Mouse (Mus musculus) liver, embryonic 15.5 days (tissue): ENCODE results near the gene Ncoa5. TPM values are rescaled to one million over a fixed set of nuclear protein-coding genes. Genes with fewer than 3 reads are reported as not detected.

ENCODE experiments used
- ATAC-seq: fragments of 200-750 bp; cut with Nextera tagmentation; 2 replicates; pipeline ENCODE4 v1.8.0; 2017; ENCODE audit warnings: moderate number of reproducible peaks, mild to moderate bottlenecking, moderate library complexity; ENCODE audit not compliant: insufficient read depth
- H3K27ac ChIP-seq: fragments of 300-500 bp; sonication (generic); replicated peaks from 2 replicates; pipeline ENCODE4 v1.5.1; 2015; ENCODE audit warnings: mild to moderate bottlenecking, inconsistent platforms
- H3K27me3 ChIP-seq: fragments of 300-500 bp; sonication (generic); 2 replicates; pipeline ENCODE4 v1.6.1; 2015; ENCODE audit warnings: mild to moderate bottlenecking, inconsistent platforms
- H3K36me3 ChIP-seq: fragments of 300-500 bp; sonication (generic); replicated peaks from 2 replicates; pipeline ENCODE4 v1.6.1; 2015; ENCODE audit warnings: moderate library complexity, mild to moderate bottlenecking, inconsistent platforms
- H3K4me1 ChIP-seq: fragments of 300-500 bp; sonication (generic); replicated peaks from 2 replicates; pipeline ENCODE4 v1.6.1; 2015; ENCODE audit warnings: inconsistent platforms
- H3K4me2 ChIP-seq: fragments of 300-500 bp; sonication (generic); 2 replicates; pipeline ENCODE4 v1.6.1; 2015; ENCODE audit warnings: moderate library complexity, mild to moderate bottlenecking, inconsistent platforms
- H3K4me3 ChIP-seq: fragments of 300-500 bp; sonication (generic); replicated peaks from 2 replicates; pipeline ENCODE4 v1.5.1; 2015; ENCODE audit warnings: mild to moderate bottlenecking, inconsistent platforms
- H3K9ac ChIP-seq: fragments of 300-500 bp; sonication (generic); 2 replicates; pipeline ENCODE4 v1.6.1; 2015; ENCODE audit warnings: moderate library complexity, mild to moderate bottlenecking, inconsistent platforms
- H3K9me3 ChIP-seq: fragments of 300-500 bp; sonication (generic); replicated peaks from 2 replicates; pipeline ENCODE4 v1.6.1; 2016; ENCODE audit warnings: inconsistent platforms
- WGBS: fragments of 180-500 bp; shearing (Covaris S2); methylation state at CpG from one replicate; pipeline ENCODE4 v1.1.7; 2015; ENCODE audit warnings: mixed read lengths; ENCODE audit not compliant: insufficient replicate concordance; 5-methylcytosine and 5-hydroxymethylcytosine counted together
- polyA plus RNA-seq: library from polyadenylated mRNA; unstranded; fragments of >200 nt; fragmentation: Nextera tagmentation; extraction: Ambion mirVana; gene quantifications from 2 replicates; pipeline ENCODE4 v1.2.1, GENCODE M21; 2015

The Ncoa5 gene
- polyA plus RNA-seq, 1 experiment from 2014 or later: 14.5 TPM

DNA sequence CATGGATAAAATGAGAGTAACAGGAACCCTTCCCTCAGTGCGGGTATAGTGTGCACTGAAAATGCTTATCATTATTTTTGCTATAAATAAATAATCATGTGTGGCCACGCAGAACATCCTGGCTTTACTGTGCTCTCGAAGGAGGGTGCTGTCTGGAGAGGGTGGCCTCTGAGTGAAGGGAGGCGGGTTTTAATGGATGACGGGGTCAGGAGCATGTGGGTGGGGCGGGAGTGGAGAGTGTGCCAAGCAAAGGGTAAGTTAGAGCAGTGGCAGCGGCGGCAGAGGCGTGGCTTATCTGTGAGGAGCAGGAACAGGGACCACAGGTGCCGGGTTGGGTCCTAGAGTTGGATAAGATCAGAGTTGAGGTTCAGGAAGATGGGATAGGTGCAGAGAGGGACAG lies 42.9 kb downstream of the Ncoa5 start:
- WGBS: 25% methylated on average over 10 of the region's 10 CpGs
- Histone ChIP-seq H3K9ac (no peak overlapping the region), H3K4me2 (no peak overlapping the region), H3K4me3 (no peak overlapping the region), H3K36me3 (no peaks in the 10 kb centered on the region), H3K27me3 (peaks cover 43% of the 10 kb centered on the region), H3K27ac (no peak overlapping the region), H3K9me3 (no peaks in the 10 kb centered on the region), H3K4me1 (no peaks in the 10 kb centered on the region; the same call in 1 of the 2 replicates)
- no peak for ATAC-seq

GRCm38 (mm10) chr2:164991111-164991510 lies 43.6 kb downstream of the Ncoa5 start:
- Histone ChIP-seq H3K27ac (no peak overlapping the region), H3K9me3 (no peaks in the 10 kb centered on the region), H3K4me2 (no peak overlapping the region), H3K9ac (no peak overlapping the region), H3K36me3 (no peaks in the 10 kb centered on the region), H3K27me3 (peaks cover 36% of the 10 kb centered on the region), H3K4me3 (no peak overlapping the region), H3K4me1 (no peaks in the 10 kb centered on the region; the same call in 1 of the 2 replicates)
- 68% methylated on average over 3 of the region's 3 CpGs for WGBS
- ATAC-seq: no peak

DNA sequence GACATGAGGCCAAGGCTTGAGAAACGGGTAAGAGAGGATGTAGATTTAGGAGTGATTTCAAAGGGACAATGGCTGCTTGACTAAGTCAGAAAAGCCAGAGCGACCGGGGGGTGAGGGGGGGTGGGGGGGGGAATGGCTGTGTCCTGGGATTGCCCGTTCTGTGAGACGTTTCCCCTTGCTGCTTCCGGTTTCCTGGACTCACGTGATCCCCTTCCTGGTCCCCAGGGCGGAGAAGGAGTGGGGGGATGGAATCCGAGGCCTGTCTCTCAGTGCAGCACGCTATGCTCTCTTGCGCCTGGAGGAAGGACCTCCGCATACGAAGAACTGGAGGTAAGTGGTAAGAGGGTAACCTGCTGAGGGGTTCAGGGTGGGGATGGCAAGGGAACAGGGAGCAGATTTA lies 45.9 kb downstream of the Ncoa5 start:
- Histone ChIP-seq H3K9me3 (no peaks in the 10 kb centered on the region), H3K36me3 (no peaks in the 10 kb centered on the region), H3K27ac (no peak overlapping the region), H3K4me3 (no peak overlapping the region), H3K4me2 (no peak overlapping the region), H3K9ac (no peak overlapping the region), H3K4me1 (no peaks in the 10 kb centered on the region; the same call in 1 of the 2 replicates), H3K27me3 (peaks cover 12% of the 10 kb centered on the region; the same call in 1 of the 2 replicates)
- WGBS: 37% methylated on average over 13 of the region's 13 CpGs
- ATAC-seq: no peak

DNA sequence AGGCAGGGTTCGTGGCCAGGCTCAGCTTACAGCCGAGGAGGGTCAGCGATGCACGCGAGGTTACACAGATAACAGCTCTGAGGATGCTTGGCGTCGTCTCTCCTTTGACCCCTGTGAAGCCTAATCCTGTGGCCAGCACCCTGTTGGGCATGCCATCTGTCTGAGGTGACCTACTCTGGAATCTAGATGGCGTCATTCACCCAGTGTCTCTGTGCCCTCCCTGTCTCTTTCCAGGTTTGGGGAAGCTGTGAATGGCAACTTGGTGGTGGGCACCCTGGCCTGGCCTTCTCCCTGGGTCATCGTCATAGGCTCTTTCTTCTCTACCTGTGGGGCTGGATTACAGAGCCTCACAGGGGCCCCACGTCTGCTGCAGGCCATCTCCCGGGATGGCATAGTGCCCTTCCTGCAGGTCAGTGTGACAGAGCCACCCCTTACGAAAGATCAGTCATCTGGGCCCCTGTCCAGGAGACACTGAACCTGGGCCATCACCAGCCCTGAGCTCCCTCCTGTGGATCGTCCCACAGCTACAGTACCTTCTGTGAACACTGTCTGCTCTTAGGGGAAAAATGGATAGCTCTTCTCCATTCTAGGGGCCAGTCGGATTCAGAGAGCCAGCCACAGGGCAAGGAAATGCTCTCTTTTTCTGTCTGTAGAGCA lies 48.2 kb downstream of the Ncoa5 start:
- Histone ChIP-seq H3K4me2 (no peak overlapping the region), H3K27ac (no peak overlapping the region), H3K4me3 (no peak overlapping the region), H3K9me3 (no peaks in the 10 kb centered on the region), H3K9ac (no peak overlapping the region), H3K27me3 (peaks cover 17% of the 10 kb centered on the region; the same call in 1 of the 2 replicates), H3K36me3 (no peaks in the 10 kb centered on the region), H3K4me1 (no peaks in the 10 kb centered on the region)
- no peak for ATAC-seq
- 62% methylated on average over 14 of the region's 14 CpGs for WGBS

DNA sequence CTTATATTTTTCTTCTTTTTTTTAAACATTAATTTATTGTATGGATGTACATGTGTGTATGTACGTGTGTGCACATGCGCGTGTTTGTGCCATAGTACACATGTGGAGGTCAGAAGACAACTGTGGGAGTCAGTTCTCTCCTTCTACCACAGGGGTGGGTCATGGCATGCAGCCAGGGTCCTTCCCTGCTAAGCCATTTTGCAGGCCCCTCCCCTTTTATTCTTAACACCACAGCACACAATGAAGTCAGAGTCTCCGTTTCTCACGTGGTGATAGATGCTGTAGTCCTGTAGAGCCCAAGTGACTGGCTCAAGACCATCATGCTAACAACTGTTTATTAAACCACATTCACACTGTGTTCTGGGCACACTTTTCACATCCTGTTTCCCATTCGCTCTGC lies 48.7 kb downstream of the Ncoa5 start:
- Histone ChIP-seq H3K4me3 (no peak overlapping the region), H3K36me3 (no peaks in the 10 kb centered on the region), H3K4me2 (no peak overlapping the region), H3K27ac (no peak overlapping the region), H3K9me3 (no peaks in the 10 kb centered on the region), H3K27me3 (peaks cover 13% of the 10 kb centered on the region; the same call in 1 of the 2 replicates), H3K9ac (no peak overlapping the region), H3K4me1 (no peaks in the 10 kb centered on the region)
- WGBS: 74% methylated on average over 6 of the region's 6 CpGs
- no peak for ATAC-seq

- Histone ChIP-seq H3K27ac (no peak overlapping the region), H3K9me3 (no peaks in the 10 kb centered on the region), H3K4me1 (no peaks in the 10 kb centered on the region), H3K4me2 (no peak overlapping the region), H3K4me3 (no peak overlapping the region), H3K36me3 (no peaks in the 10 kb centered on the region), H3K9ac (no peak overlapping the region), H3K27me3 (0 out of 2 replicates have a peak, but pooled peaks cover 10% of the 10 kb centered on the region)
- ATAC-seq: no peak
- 20% methylated on average over 7 of the region's 7 CpGs for WGBS
Measured at GRCm38 (mm10) chr2:164979749-164980148, 54.9 kb downstream of the Ncoa5 start.

DNA sequence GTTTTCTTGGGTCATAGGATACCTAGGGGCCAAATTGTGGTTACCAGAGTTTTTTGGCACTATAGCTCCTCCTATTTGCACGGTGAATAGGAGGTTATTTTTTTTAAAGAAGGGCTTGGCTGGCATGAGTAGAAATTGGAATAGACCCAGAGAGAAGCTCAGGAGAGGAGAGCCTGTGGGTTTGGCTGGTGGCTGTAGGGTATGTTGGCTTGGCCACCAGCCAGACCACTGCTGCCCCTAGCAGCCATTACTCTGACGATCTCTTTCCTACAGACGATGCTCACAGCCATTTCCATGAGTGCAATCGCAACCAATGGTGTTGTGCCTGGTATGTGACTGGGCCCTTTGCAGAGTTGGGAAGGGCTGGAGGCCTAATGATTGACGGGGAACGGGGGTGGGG lies 59.1 kb downstream of the Ncoa5 start:
- Histone ChIP-seq H3K4me1 (no peaks in the 10 kb centered on the region), H3K27me3 (peaks cover 34% of the 10 kb centered on the region), H3K9me3 (no peaks in the 10 kb centered on the region), H3K4me3 (no peak overlapping the region), H3K36me3 (no peaks in the 10 kb centered on the region), H3K4me2 (no peak overlapping the region), H3K27ac (no peak overlapping the region), H3K9ac (no peak overlapping the region)
- no peak for ATAC-seq
- 58% methylated on average over 6 of the region's 6 CpGs for WGBS

DNA sequence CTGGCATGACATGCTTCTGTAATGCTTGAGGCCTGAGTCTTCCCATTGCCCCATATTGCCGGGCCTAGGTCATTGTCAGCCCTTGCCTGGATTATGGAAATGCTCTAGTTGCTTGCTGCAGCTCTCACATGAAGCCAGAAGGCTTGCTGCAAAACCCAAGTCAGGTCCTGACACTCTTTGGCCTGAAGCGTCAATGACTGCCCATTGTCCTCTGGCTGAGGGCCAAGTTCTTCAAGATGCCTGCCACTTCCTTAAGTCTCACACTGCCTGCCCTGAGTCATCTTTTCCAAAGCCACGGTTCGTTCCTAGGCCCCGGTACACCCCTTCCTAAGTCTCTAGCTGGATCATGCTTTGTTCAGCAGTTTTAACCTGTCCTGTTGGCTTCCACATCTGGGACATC lies 62.0 kb downstream of the Ncoa5 start:
- Histone ChIP-seq H3K4me1 (peaks cover 7% of the 10 kb centered on the region; the same call in 1 of the 2 replicates), H3K4me2 (no peak overlapping the region), H3K9ac (no peak overlapping the region), H3K9me3 (no peaks in the 10 kb centered on the region), H3K27ac (no peak overlapping the region), H3K27me3 (peaks cover 64% of the 10 kb centered on the region), H3K4me3 (no peak overlapping the region), H3K36me3 (no peaks in the 10 kb centered on the region)
- ATAC-seq: no peak
- 37% methylated on average over 5 of the region's 5 CpGs for WGBS

DNA sequence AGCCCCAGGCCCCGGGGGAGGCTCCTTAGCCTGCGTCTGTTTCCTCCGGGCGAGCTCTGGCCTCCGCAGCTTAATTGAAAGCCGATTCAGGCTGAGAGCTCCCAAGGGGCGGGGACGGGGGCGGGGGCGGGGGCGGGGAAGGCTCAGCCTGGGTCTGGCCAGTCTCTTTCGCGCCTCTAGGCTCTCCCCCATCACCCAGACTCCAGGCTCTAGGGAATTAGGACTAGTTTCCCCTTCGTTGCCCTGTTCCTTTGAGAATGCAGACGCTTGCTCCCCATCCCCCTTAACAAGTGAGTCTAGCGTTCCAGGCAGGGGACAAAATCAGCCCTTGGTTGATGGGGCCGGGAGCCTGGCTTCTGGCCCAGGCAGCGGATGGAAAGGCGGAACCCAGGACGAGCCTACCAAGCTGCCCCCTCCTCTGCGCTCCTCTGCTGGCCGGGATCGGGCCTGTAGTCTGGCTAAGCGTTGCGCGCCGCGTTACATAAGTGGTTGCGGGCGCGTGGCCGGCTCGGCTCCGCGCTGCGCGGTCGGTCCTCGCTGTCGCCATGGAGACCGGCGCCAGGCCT lies 64.0 kb downstream of the Ncoa5 start:
- Histone ChIP-seq H3K36me3 (no peaks in the 10 kb centered on the region), H3K27ac (no peak overlapping the region), H3K27me3 (peaks cover 79% of the 10 kb centered on the region), H3K4me3 (no peak overlapping the region), H3K9me3 (no peaks in the 10 kb centered on the region), H3K4me2 (no peak overlapping the region), H3K4me1 (peaks cover 7% of the 10 kb centered on the region; the same call in 1 of the 2 replicates), H3K9ac (no peak overlapping the region)
- no peak for ATAC-seq
- WGBS: 3% methylated on average over 42 of the region's 42 CpGs

DNA sequence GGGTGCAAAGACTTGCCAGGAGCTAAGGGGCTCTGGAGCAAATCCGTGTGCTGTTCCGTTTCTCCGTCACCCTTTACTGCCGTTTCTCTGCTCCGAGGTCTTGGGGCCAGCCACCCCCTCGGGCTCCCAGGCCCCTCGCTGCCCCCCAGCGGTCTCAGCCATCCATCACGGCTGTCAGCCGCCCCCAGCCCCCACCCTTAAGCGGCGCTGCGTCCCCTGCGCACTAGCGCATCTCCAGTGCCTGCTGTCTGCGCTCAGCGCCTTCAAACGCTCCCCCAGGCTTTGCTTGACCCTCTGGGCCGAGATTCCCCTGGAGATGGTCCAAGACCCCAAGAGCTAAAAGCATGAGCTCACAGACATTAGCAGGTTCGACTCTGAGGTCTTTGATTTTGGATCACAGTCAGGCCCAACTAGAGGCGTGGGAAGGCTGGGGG lies 65.3 kb downstream of the Ncoa5 start:
- WGBS: under 1% methylated on average over 21 of the region's 21 CpGs
- ATAC-seq: no peak
- H3K27me3 ChIP-seq: peaks cover 92% of the 10 kb centered on the region

DNA sequence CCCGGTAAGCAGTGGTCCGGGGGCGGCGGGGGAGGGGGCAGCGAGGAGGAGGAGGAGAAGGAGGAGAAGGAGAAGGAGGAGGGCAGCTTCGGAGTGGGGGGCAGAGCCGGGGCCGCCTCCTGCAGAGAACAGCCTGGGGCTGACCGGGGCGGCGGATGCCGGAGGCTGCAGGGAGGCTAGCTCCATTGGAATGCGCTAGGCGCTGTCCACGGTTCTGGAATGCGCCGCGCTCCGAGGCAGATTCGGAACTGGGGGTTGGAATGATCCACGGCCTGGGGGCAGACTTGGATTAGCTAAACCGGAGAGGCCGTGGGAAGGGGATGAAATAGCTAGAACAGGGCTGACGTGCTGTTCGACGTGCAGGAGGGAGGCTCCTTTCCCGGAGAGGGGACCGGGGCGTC lies 66.2 kb downstream of the Ncoa5 start:
- peaks cover 7% of the 10 kb centered on the region; the same call in 1 of the 2 replicates for H3K4me1 ChIP-seq
- H3K36me3 ChIP-seq: no peaks in the 10 kb centered on the region
- peak overlapping the region; percentile 33 for H3K4me2 ChIP-seq
- no peaks in the 10 kb centered on the region for H3K9me3 ChIP-seq
- peaks cover 93% of the 10 kb centered on the region for H3K27me3 ChIP-seq
- H3K9ac ChIP-seq: no peak overlapping the region
- no peak; the same call in 1 of the 2 replicates for ATAC-seq
- under 1% methylated on average over 28 of the region's 29 CpGs for WGBS
- no peak overlapping the region for H3K27ac ChIP-seq
- 0 out of 2 replicates have a peak overlapping the region, but pooled peaks have one; percentile 4 for H3K4me3 ChIP-seq

More for the DNA sequence above, 65.3 kb downstream of the Ncoa5 start:
- H3K4me3 ChIP-seq: no peak overlapping the region
- H3K4me2 ChIP-seq: no peak overlapping the region
- no peaks in the 10 kb centered on the region for H3K36me3 ChIP-seq
- peaks cover 7% of the 10 kb centered on the region; the same call in 1 of the 2 replicates for H3K4me1 ChIP-seq
- H3K9me3 ChIP-seq: no peaks in the 10 kb centered on the region
- H3K27ac ChIP-seq: no peak overlapping the region
- H3K9ac ChIP-seq: no peak overlapping the region
